9 mouse cellular contexts compared by ENCODE assay signal in genomic region chr7:74371208-74371607, GRCm38 (mm10).
DNase-seq lines count a peak whose midpoint lies in the region; ATAC-seq and TF ChIP-seq lines count a peak whose summit lies in the region.
"Had no signal": no experiment of that assay in that cellular context is flagged by ENCODE, and none has a peak within 500 bp of the region (broad histone marks: within the 10 kb centered on the region; RNA-seq: fewer than 3 reads in every experiment).

No protein-coding gene starts in this region.

- 25% methylated on average over 2 of the region's 2 CpGs for WGBS in liver, postnatal 0 days (ENCODE audit: insufficient replicate concordance)
- WGBS in liver, embryonic 12.5 days (ENCODE audit: insufficient replicate concordance) = 19% methylated on average over 2 of the region's 2 CpGs

- no peak for TF ChIP-seq EP300 in liver, postnatal 0 days (IDR thresholded peaks at IDR 0.05; ENCODE audit: low read depth)

- H3K4me2 ChIP-seq in liver, postnatal 0 days (ENCODE audit: low read depth, low read length) = no peak overlapping the region
- no peak overlapping the region for H3K4me2 ChIP-seq in liver, embryonic 12.5 days
- H3K4me2 ChIP-seq: embryonic facial prominence, embryonic 13.5 days; liver, embryonic 15.5 days had no signal

- no peaks in the 10 kb centered on the region for H3K36me3 ChIP-seq in liver, postnatal 0 days (replicated peaks; ENCODE audit: insufficient read depth, low read length)
- H3K36me3 ChIP-seq in liver, embryonic 12.5 days = no peaks in the 10 kb centered on the region
- H3K36me3 ChIP-seq: embryonic facial prominence, embryonic 13.5 days; liver, embryonic 15.5 days had no signal

- ATAC-seq in liver, postnatal 0 days = no peak
- ATAC-seq in liver, embryonic 12.5 days = no peak

- no peak overlapping the region for H3K9ac ChIP-seq in liver, postnatal 0 days (replicated peaks)
- H3K9ac ChIP-seq in liver, embryonic 12.5 days = no peak overlapping the region
- H3K9ac ChIP-seq: embryonic facial prominence, embryonic 13.5 days; liver, embryonic 15.5 days had no signal

- H3K4me3 ChIP-seq in liver, postnatal 0 days (ENCODE audit: low read depth, low read length) = no peak overlapping the region
- H3K4me3 ChIP-seq in liver, embryonic 12.5 days = no peak overlapping the region
- H3K4me3 ChIP-seq: embryonic facial prominence, embryonic 13.5 days; liver, embryonic 15.5 days had no signal

- H3K27me3 ChIP-seq in liver, postnatal 0 days (ENCODE audit: insufficient read depth, low read length) = no peaks in the 10 kb centered on the region
- H3K27me3 ChIP-seq in liver, embryonic 12.5 days (replicated peaks) = no peaks in the 10 kb centered on the region
- H3K27me3 ChIP-seq: liver, embryonic 15.5 days had no signal

- TF ChIP-seq CTCF in liver, postnatal 0 days (IDR thresholded peaks at IDR 0.05; ENCODE audit: low read depth) = peak; percentile 60

- H3K9me3 ChIP-seq in liver, postnatal 0 days (ENCODE audit: low read length) = no peaks in the 10 kb centered on the region
- no peaks in the 10 kb centered on the region for H3K9me3 ChIP-seq in liver, embryonic 12.5 days (replicated peaks)
- H3K9me3 ChIP-seq: embryonic facial prominence, embryonic 13.5 days; liver, embryonic 15.5 days had no signal

- H3K4me1 ChIP-seq in liver, postnatal 0 days (ENCODE audit: insufficient read depth) = no peaks in the 10 kb centered on the region
- no peaks in the 10 kb centered on the region for H3K4me1 ChIP-seq in liver, embryonic 12.5 days
- H3K4me1 ChIP-seq: liver, embryonic 15.5 days had no signal

- no peak overlapping the region for H3K27ac ChIP-seq in liver, postnatal 0 days (ENCODE audit: low read depth)
- no peak overlapping the region for H3K27ac ChIP-seq in liver, embryonic 12.5 days
- H3K27ac ChIP-seq: embryonic facial prominence, embryonic 13.5 days; liver, embryonic 15.5 days had no signal

- no peak for DNase-seq in liver, postnatal 0 days
- peak; percentile 38 for DNase-seq in ZHBTc4 (ENCODE audit: low read depth, low spot score)
- peak; percentile 70 for DNase-seq in embryo, embryonic 10 days (ENCODE audit: low spot score)
- DNase-seq in induced T-regulatory cell, adult 2 months (ENCODE audit: low read depth) = peak; percentile 50
- peak; percentile 71 for DNase-seq in lung, postnatal 10 days
- no peak for DNase-seq in c-Kit-positive CD71-positive TER-119-positive erythroid progenitor cells, embryonic 14.5 days (ENCODE audit: low spot score)

Comparison
In these comparisons a context has a peak if more than half of its experiments do, and no peak if none do; other contexts are left out.
1. DNase-seq: peak in ZHBTc4 (single experiment), embryo, embryonic 10 days (single experiment), induced T-regulatory cell, adult 2 months (single experiment) and lung, postnatal 10 days (single experiment); none in liver, postnatal 0 days (single experiment) and c-Kit-positive CD71-positive TER-119-positive erythroid progenitor cells, embryonic 14.5 days (single experiment).